Mouse (Mus musculus): ENCODE data around the gene Cadps. TPM values are rescaled to one million over a fixed set of nuclear protein-coding genes. Genes with fewer than 3 reads are reported as not detected.

Cadps gene
- polyA plus RNA-seq, 1 experiment from 2014 or later = 0.41 TPM

DNA sequence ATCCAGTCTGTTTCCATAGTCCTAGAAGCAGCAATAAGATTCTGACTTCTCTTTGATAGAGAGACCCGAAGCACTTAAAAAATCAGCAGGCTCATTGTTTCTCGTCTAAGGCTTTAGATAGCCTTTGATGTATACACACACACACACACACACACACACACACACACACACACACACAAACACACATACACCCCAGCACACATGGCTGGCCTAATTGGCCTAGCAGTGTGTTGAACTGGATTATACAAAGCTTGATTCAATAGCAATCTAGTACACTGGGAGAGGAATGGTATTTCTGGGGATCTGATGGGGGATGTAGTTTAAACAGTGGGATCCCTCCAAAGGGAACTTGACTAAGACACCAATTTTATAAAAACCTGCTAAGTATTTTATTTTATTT is 381.9 kb downstream of the Cadps start:
- H3K9me3 ChIP-seq (ENCODE audit: control insufficient read depth, low read length) = no peaks in the 10 kb centered on the region
- no peak overlapping the region for H3K9ac ChIP-seq (ENCODE audit: low read length)
- no peaks in the 10 kb centered on the region for H3K27me3 ChIP-seq (ENCODE audit: control insufficient read depth, insufficient read depth, low read depth, low read length)
- ATAC-seq (ENCODE audit: low read depth) = no peak
- WGBS = 49% methylated on average over 2 of the region's 2 CpGs
- H3K27ac ChIP-seq (ENCODE audit: low read length) = no peak overlapping the region
- no peak overlapping the region for H3K4me3 ChIP-seq (ENCODE audit: low read length)
- no peak overlapping the region for H3K4me2 ChIP-seq (ENCODE audit: low read depth, low read length)
- H3K36me3 ChIP-seq (ENCODE audit: control insufficient read depth, insufficient read depth, low read length) = no peaks in the 10 kb centered on the region
- no peaks in the 10 kb centered on the region for H3K4me1 ChIP-seq (replicated peaks; ENCODE audit: control insufficient read depth, insufficient read depth, low read length)

DNA sequence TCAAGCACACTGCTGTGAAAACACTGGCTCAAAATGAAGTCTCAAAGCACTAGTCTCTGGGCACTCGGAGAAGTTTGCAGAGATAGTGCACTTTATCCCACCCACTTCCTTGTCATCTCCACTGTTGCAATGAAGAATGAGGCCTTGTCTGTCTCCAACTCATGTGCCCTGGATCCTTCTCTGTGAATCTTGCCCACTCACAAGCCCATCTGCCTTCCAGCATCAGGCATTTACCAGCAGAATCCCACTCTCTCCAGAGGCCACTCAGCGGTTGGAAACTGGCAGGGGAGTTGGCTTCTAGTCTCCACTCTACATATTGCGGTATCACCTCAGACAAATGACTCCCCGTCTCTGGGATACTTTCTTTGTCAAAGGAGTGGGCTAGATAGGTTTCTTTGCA is 384.9 kb downstream of the Cadps start:
- Histone ChIP-seq H3K9me3 (ENCODE audit: control insufficient read depth, low read length) (no peaks in the 10 kb centered on the region), H3K4me1 (replicated peaks; ENCODE audit: control insufficient read depth, insufficient read depth, low read length) (no peaks in the 10 kb centered on the region), H3K4me2 (ENCODE audit: low read depth, low read length) (no peak overlapping the region), H3K36me3 (ENCODE audit: control insufficient read depth, insufficient read depth, low read length) (no peaks in the 10 kb centered on the region), H3K4me3 (ENCODE audit: low read length) (no peak overlapping the region), H3K27ac (ENCODE audit: low read length) (no peak overlapping the region), H3K9ac (ENCODE audit: low read length) (no peak overlapping the region), H3K27me3 (ENCODE audit: control insufficient read depth, insufficient read depth, low read depth, low read length) (no peaks in the 10 kb centered on the region)
- WGBS = 72% methylated on average over 4 of the region's 4 CpGs
- ATAC-seq (ENCODE audit: low read depth) = no peak

DNA sequence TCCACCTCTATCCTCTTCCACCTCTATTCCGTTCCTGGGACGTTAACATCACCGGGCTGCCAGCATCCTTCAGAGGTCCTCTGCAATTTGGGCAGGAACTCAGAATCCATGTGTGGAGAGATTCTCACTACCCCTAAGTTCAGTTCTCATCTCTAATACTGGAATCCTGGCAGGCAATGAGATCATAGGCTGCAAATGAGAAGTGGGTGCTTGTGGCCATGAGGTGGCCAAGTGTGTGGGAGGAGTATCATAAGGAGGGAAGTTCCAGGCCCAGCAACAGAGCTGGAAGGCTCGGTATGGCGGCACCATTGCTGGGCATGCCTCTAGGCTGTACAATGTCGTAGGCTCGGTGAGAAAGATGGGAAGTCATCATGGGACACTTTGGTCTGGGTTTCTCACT is 385.5 kb downstream of the Cadps start:
- no peak overlapping the region for H3K9ac ChIP-seq (ENCODE audit: low read length)
- no peaks in the 10 kb centered on the region for H3K27me3 ChIP-seq (ENCODE audit: control insufficient read depth, insufficient read depth, low read depth, low read length)
- peak; percentile 31; the same call in 1 of the 2 replicates for ATAC-seq (ENCODE audit: low read depth)
- H3K4me3 ChIP-seq (ENCODE audit: low read length) = no peak overlapping the region
- 58% methylated on average over 7 of the region's 7 CpGs for WGBS
- no peak overlapping the region for H3K4me2 ChIP-seq (ENCODE audit: low read depth, low read length)
- no peaks in the 10 kb centered on the region for H3K36me3 ChIP-seq (ENCODE audit: control insufficient read depth, insufficient read depth, low read length)
- H3K9me3 ChIP-seq (ENCODE audit: control insufficient read depth, low read length) = no peaks in the 10 kb centered on the region
- no peak overlapping the region for H3K27ac ChIP-seq (ENCODE audit: low read length)
- H3K4me1 ChIP-seq (replicated peaks; ENCODE audit: control insufficient read depth, insufficient read depth, low read length) = no peaks in the 10 kb centered on the region

DNA sequence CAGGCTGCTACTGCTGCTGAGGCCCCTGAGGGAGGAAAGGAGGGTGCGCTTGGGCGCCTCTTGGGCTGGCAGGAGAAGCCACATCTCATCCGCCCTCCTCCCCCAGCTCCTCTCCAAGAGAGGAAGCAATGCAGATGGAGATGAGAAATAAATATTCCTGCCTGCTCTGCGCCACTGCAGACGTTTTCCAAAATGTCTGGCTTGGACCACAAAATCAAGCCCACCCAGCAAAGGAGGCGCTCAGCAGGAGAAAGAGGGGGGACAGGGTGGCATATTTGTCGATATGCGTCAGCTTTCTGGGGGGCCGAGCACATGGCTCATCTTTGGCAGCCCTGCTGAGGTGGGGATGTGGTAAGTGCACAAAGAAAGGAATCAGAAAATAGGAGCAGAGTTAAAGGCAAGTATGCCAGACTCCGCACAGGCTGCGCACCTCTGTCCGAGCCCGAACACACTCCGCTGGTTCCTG is 385.9 kb downstream of the Cadps start:
- no peaks in the 10 kb centered on the region for H3K36me3 ChIP-seq (ENCODE audit: control insufficient read depth, insufficient read depth, low read length)
- no peak overlapping the region for H3K9ac ChIP-seq (ENCODE audit: low read length)
- ATAC-seq (ENCODE audit: low read depth) = no peak
- no peak overlapping the region for H3K27ac ChIP-seq (ENCODE audit: low read length)
- no peaks in the 10 kb centered on the region for H3K27me3 ChIP-seq (ENCODE audit: control insufficient read depth, insufficient read depth, low read depth, low read length)
- WGBS = 74% methylated on average over 14 of the region's 14 CpGs
- H3K4me1 ChIP-seq (replicated peaks; ENCODE audit: control insufficient read depth, insufficient read depth, low read length) = no peaks in the 10 kb centered on the region
- H3K4me3 ChIP-seq (ENCODE audit: low read length) = no peak overlapping the region
- no peak overlapping the region for H3K4me2 ChIP-seq (ENCODE audit: low read depth, low read length)
- no peaks in the 10 kb centered on the region for H3K9me3 ChIP-seq (ENCODE audit: control insufficient read depth, low read length)

DNA sequence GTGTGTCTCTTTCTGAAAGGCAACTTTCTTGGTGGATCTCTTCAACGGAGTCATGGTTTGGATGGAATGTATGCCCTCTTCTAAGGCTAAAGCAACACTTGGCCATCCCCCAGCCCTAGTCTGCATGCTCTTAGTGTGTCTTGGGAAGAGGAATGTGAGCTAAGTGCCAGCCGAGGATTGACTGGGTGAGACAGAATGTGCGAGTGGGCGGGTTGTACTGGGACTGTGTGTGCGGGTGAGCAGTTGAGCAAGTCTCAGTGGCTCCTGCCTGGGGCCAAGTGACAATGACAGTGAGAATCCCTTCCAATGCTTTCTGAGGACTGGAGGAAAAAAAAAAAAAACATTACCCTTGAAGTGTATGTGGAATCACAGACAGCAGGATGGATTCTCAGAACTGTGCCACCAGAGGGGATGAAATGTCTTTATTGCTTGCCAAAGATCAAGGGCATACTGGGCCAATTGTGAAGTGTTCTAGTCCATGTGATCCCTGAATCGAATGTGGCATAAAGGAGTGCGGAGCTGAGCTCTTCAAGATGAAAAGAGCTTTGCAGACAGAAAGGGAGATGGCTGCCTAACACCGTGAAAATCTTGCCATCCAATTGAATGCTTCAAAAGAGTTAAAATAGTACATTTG is 394.7 kb downstream of the Cadps start:
- no peaks in the 10 kb centered on the region for H3K36me3 ChIP-seq (ENCODE audit: control insufficient read depth, insufficient read depth, low read length)
- peak; percentile 49; the same call in 1 of the 2 replicates for ATAC-seq (ENCODE audit: low read depth)
- H3K4me2 ChIP-seq (ENCODE audit: low read depth, low read length) = no peak overlapping the region
- H3K9ac ChIP-seq (ENCODE audit: low read length) = no peak overlapping the region
- no peaks in the 10 kb centered on the region for H3K4me1 ChIP-seq (replicated peaks; ENCODE audit: control insufficient read depth, insufficient read depth, low read length)
- no peaks in the 10 kb centered on the region for H3K9me3 ChIP-seq (ENCODE audit: control insufficient read depth, low read length)
- no peak overlapping the region for H3K27ac ChIP-seq (ENCODE audit: low read length)
- WGBS = 66% methylated on average over 8 of the region's 8 CpGs
- no peak overlapping the region for H3K4me3 ChIP-seq (ENCODE audit: low read length)
- no peaks in the 10 kb centered on the region for H3K27me3 ChIP-seq (ENCODE audit: control insufficient read depth, insufficient read depth, low read depth, low read length)

DNA sequence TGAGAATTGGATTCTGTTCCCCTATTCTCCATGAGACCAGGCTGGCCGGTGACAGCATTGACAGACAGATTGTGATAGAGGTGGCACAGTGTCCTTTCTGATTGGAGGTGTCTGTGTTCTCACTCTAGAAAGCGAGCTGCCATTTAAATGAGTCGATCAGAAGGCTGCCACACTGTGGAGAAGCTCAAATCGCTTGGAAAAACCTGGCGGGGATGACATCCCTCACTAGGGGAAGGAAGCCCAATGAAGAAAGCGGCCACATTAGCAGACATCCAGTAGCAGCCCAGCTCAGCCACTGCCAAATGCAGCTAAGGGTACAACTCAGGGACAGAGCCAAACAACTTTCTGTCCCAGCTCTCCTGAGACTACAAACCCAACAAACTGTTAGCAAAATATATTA is 397.6 kb downstream of the Cadps start:
- Histone ChIP-seq H3K27ac (ENCODE audit: low read length) (no peak overlapping the region), H3K36me3 (ENCODE audit: control insufficient read depth, insufficient read depth, low read length) (no peaks in the 10 kb centered on the region), H3K4me3 (ENCODE audit: low read length) (no peak overlapping the region), H3K9me3 (ENCODE audit: control insufficient read depth, low read length) (no peaks in the 10 kb centered on the region), H3K9ac (ENCODE audit: low read length) (no peak overlapping the region), H3K4me1 (replicated peaks; ENCODE audit: control insufficient read depth, insufficient read depth, low read length) (no peaks in the 10 kb centered on the region), H3K4me2 (ENCODE audit: low read depth, low read length) (no peak overlapping the region), H3K27me3 (ENCODE audit: control insufficient read depth, insufficient read depth, low read depth, low read length) (no peaks in the 10 kb centered on the region)
- no peak for ATAC-seq (ENCODE audit: low read depth)
- WGBS = 61% methylated on average over 6 of the region's 6 CpGs

DNA sequence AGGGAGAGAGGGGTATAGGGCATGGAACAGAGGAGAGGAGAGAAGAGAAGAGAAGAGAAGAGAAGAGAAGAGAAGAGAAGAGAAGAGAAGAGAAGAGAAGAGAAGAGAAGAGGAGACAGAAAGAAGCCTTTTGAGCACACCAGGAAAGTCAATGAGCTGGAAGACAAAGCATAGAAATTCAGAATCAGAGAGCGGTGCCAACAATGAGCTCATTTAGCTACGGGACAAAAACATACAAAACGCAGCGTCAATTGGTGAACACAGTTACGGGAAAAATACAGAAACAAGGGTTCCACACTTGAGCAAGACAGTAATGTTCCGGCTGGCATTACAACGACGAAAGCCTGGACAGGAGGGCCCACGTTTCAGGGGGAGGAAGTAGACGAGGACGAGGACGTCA is 412.6 kb downstream of the Cadps start:
- H3K36me3 ChIP-seq (ENCODE audit: control insufficient read depth, insufficient read depth, low read length) = no peaks in the 10 kb centered on the region
- no peaks in the 10 kb centered on the region for H3K9me3 ChIP-seq (ENCODE audit: control insufficient read depth, low read length)
- no peaks in the 10 kb centered on the region for H3K27me3 ChIP-seq (ENCODE audit: control insufficient read depth, insufficient read depth, low read depth, low read length)
- no peak overlapping the region for H3K4me3 ChIP-seq (ENCODE audit: low read length)
- no peak overlapping the region for H3K27ac ChIP-seq (ENCODE audit: low read length)
- H3K4me1 ChIP-seq (replicated peaks; ENCODE audit: control insufficient read depth, insufficient read depth, low read length) = no peaks in the 10 kb centered on the region
- 82% methylated on average over 12 of the region's 12 CpGs for WGBS
- no peak overlapping the region for H3K9ac ChIP-seq (ENCODE audit: low read length)
- no peak overlapping the region for H3K4me2 ChIP-seq (ENCODE audit: low read depth, low read length)
- no peak for ATAC-seq (ENCODE audit: low read depth)

DNA sequence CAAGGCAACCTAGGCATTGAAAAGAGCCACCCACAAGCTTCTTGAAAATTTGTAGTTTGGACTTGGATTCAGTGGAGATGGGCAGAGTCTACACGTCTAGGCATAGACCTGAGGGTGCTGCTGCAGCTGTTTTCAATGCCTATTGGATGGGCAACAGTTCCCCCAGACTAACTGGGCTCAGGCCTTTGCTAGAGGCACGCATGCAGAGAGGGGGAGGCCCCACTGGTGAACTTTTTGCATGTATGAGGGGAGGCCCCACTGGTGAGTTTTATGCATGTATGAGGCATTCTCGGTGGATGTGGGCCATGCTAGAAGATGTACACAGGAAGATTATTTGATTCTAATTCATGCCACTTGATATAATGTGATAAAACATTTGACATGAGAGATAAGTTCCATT is 413.1 kb downstream of the Cadps start:
- H3K4me2 ChIP-seq (ENCODE audit: low read depth, low read length) = no peak overlapping the region
- H3K4me3 ChIP-seq (ENCODE audit: low read length) = no peak overlapping the region
- WGBS = 79% methylated on average over 3 of the region's 3 CpGs
- H3K36me3 ChIP-seq (ENCODE audit: control insufficient read depth, insufficient read depth, low read length) = no peaks in the 10 kb centered on the region
- no peak for ATAC-seq (ENCODE audit: low read depth)
- no peak overlapping the region for H3K27ac ChIP-seq (ENCODE audit: low read length)
- no peaks in the 10 kb centered on the region for H3K9me3 ChIP-seq (ENCODE audit: control insufficient read depth, low read length)
- no peak overlapping the region for H3K9ac ChIP-seq (ENCODE audit: low read length)
- no peaks in the 10 kb centered on the region for H3K27me3 ChIP-seq (ENCODE audit: control insufficient read depth, insufficient read depth, low read depth, low read length)
- no peaks in the 10 kb centered on the region for H3K4me1 ChIP-seq (replicated peaks; ENCODE audit: control insufficient read depth, insufficient read depth, low read length)

DNA sequence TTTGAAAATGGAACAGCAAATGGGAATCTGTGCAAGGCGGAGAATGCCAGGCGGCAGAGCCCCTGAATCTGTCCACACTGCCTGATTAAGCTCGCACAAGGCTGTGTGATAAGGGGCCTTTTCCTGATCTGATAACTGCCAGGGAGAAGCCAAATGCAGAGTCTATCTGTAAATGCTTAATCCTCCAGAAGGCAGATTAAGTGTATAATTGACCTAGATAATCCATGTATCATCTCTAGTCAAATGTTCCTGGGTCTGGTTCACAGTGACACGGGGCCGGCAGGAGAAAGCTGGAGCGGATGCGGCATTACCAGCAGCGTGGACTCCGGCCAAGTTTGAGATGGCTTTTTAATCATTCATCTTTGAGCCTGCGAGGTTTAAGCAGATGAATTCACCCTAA is 416.3 kb downstream of the Cadps start:
- H3K27ac ChIP-seq (ENCODE audit: low read length) = no peak overlapping the region
- no peaks in the 10 kb centered on the region for H3K4me1 ChIP-seq (replicated peaks; ENCODE audit: control insufficient read depth, insufficient read depth, low read length)
- H3K27me3 ChIP-seq (ENCODE audit: control insufficient read depth, insufficient read depth, low read depth, low read length) = no peaks in the 10 kb centered on the region
- H3K4me3 ChIP-seq (ENCODE audit: low read length) = no peak overlapping the region
- H3K36me3 ChIP-seq (ENCODE audit: control insufficient read depth, insufficient read depth, low read length) = no peaks in the 10 kb centered on the region
- H3K9ac ChIP-seq (ENCODE audit: low read length) = no peak overlapping the region
- no peak for ATAC-seq (ENCODE audit: low read depth)
- no peaks in the 10 kb centered on the region for H3K9me3 ChIP-seq (ENCODE audit: control insufficient read depth, low read length)
- no peak overlapping the region for H3K4me2 ChIP-seq (ENCODE audit: low read depth, low read length)
- WGBS = 67% methylated on average over 10 of the region's 10 CpGs

DNA sequence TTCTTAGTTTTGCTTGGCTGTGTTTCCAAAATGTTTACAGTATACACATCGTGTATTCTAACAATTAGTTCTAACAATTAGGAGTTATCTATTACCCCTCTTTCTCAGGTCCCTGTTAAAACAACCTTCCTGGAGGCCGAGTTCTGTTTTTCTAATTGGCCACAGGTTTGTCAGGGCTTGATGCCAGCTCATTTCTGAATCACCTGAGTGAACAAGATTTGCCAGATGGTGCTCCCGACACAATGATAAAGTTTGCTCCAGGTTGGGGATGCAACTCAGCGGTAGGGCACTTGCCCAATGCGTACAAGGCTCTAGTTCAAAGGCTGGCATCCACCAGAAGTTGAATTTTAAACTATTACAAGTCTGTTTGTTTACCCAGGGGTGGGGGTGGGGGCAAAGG is 417.7 kb downstream of the Cadps start:
- WGBS = 53% methylated on average over 5 of the region's 5 CpGs
- Histone ChIP-seq H3K4me1 (replicated peaks; ENCODE audit: control insufficient read depth, insufficient read depth, low read length) (no peaks in the 10 kb centered on the region), H3K4me3 (ENCODE audit: low read length) (no peak overlapping the region), H3K4me2 (ENCODE audit: low read depth, low read length) (no peak overlapping the region), H3K9me3 (ENCODE audit: control insufficient read depth, low read length) (no peaks in the 10 kb centered on the region), H3K9ac (ENCODE audit: low read length) (no peak overlapping the region), H3K36me3 (ENCODE audit: control insufficient read depth, insufficient read depth, low read length) (no peaks in the 10 kb centered on the region), H3K27ac (ENCODE audit: low read length) (no peak overlapping the region), H3K27me3 (ENCODE audit: control insufficient read depth, insufficient read depth, low read depth, low read length) (no peaks in the 10 kb centered on the region)
- no peak for ATAC-seq (ENCODE audit: low read depth)
